Mouse (Mus musculus) inflammation-experienced regulatory T-cells, adult 6 months (primary cell): Measurements from ENCODE around the gene Larp4b. TPM values are rescaled to one million over a fixed set of nuclear protein-coding genes. Genes with fewer than 3 reads are reported as not detected.

Experiments used
- ATAC-seq: one replicate; pipeline ENCODE4 v1.8.0; 2017
- polyA plus RNA-seq, 3 experiments: library from polyadenylated mRNA; unstranded; fragments of 100-300 nt; shearing (Covaris generic); gene quantifications; one replicate each; pipeline ENCODE4 v1.2.1; 2017

The Larp4b gene
- polyA plus RNA-seq, 3 experiments from 2014 or later: 33.8 to 37.2 (median 35.0) TPM

DNA sequence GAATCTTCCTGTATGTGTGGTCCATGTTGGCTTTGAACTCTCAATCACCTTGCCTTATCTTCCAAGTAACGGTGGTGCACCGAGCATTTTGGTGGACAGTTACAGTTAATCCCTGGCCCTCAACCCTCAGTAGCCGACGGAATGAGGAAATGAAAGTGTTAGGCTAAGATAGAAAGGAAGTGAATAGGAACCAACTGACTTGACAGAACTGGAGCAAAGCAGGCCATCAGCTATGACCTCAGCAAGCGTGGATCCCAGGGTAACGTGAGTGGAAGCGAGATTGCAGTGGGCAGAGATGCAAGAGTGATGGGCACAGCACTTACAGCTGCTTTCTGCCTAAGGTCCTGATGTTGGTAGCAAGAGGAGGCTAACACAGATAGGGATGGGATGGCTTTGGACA, 31.5 kb downstream of the Larp4b start:
- no peak for ATAC-seq

DNA sequence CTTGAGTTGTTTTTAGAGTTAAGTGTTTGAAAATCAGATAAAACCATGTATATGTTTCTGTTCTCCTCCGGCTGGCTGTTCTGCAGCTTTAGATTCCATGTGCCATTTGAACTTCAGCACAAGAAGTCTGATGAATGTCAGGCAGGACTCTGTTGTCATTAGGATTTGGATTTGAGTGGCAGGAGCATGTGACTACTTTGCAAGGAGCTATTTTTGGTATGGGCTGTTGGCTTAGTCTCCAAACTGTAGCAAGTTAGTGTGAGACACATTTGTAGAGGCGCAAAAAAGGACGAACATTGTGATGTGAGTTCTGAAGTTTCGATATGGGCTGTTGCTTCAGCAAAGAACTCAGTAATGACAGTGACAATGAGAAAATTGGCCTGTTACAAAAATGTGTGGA, 34.0 kb downstream of the Larp4b start:
- no peak for ATAC-seq

DNA sequence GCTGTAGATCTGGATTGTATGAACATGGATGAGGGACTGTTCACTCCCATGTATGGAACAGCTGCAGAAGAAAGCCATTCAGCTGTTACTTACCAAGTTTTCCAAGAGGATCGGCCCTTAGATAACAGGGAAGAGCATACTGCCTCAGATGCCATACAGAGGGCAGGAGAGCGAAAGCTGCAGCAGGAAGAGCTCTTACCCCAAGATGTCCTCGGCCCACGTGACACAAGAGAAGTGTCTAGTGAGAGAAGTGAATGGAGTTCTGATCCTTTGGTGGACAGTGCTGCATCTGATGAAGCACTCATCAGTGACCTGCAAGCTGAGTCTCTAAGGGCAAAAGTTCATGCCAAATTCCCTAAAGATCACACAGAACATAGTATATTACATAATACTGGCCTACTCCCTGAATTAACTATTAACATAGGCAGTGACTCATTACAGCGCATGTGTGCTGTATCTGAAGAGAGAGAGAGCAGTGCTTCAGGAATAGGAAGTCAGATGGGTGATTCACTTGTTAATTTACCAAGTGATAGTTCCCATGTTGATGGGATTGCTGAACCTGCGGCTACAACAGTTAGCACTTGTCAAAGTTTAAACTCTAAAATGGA, 35.1 kb downstream of the Larp4b start:
- ATAC-seq: no peak

DNA sequence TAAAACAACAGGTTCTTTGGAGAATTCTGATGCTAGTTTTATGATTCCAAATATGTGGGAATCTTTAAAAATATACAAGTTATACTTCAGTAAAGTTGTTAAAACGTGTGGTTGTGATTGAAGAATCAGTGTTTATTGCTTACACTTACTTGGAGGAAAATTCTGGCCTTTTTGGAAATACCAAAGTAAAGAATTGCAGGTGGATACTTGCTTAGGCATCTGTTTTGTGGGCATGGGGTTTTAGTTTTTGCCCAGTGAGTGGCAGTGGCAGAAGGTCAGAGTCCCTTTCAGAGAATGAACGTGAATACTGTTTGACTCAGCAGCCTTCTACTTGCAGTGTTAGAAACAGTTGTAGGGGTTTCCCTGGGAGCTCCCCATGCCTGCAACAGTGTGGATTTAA, 40.7 kb downstream of the Larp4b start:
- ATAC-seq: no peak

DNA sequence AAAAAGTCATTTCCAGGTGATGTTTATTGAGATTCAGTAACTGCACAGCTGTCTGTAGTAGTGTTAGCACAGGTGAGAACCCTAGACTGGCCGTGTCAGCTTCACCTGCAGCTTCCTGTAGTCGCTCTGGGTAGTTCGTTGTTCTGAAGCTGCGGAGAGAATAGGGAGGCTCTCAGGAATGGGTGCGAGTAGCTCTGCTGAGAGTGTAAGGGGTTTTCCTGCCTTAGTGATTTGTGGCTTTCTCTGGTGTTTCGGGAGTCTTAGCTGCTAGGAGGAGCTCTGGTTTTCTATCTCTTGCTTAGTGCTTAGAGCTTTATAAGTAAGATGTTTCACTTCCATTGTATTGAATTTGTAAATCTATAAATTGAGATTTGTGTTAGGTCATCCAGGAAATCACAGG, 42.4 kb downstream of the Larp4b start:
- no peak for ATAC-seq

DNA sequence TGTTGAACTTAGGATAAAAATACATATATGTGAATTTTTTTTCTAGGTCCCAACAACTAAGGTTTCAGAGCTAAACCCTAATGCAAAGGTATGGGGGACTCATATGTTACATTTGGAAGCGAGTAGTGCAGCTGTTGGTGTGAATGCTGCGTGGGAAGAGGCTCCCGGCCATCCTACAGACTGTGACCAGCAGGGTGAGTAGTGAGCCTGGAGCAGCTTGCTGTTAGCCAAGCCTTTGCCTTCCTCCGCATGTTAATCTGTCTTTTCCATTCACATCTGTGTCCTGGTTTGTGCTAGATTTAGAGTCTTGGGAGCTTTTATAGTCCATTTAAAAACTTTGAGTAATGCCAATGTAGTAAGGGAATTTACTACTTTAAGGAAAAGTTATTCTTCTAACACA, 43.1 kb downstream of the Larp4b start:
- ATAC-seq: no peak

DNA sequence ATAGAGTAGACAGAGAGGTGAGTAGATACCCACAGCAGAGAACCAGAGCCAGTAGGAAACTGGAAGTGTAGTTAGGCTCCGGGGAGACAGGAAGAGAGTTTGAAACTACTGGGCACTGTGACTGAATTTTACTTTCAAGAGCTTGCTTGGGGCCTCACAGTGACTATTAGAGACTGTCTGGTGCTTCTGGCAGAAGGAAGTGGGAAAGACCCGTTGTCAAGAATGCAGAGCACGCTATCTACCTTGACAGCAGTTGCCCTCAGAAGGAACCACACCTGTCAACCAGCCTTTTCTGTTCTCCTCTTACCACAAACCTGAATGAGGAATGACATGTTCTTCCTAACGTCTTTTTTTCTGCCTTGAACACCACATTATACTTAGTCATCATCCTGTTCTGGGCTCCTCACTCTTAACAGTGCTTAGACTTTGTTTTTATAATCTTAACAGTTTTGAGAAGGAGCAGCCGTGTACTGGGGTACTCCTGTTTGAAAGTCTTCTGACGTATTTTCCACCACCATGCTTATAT, 45.8 kb downstream of the Larp4b start:
- ATAC-seq: no peak

DNA sequence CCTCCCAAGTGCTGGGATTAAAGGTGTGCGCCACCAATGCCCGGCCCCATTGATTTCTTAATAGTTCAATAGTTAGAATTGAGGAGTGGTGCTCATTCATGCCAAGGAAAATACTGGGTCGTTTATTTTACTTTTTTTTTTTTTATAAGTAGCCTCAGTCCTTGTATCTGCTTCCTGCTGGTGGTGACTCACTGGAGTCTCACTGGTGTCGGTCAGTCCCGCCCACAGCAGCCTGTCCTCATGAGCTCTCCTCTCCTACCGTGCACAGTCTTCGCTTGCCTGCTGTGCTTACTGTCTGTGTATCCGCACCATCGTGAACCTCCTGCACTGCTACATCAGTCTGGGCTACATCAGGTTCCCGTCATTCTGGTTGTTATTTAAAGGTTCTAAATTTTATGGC, 46.5 kb downstream of the Larp4b start:
- ATAC-seq: no peak

DNA sequence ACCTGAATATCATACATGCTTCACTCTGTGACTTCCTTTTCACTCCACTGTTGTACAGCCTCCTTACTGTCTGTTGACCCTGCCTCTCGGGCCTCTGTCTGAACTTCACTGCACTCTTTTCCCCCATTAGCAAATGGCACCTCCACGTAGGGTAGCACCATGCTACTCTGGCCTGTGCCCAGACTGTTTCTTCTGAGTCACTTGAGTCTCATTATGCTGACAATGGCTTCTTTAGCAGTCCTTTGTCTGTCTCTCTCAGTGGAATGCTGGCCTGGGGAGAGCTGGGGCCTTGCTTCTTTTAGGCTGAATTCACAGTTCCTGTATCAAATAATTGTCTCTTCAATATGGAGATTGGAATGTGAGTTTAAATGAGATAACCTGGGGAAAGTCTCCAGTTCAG, 48.7 kb downstream of the Larp4b start:
- no peak for ATAC-seq

DNA sequence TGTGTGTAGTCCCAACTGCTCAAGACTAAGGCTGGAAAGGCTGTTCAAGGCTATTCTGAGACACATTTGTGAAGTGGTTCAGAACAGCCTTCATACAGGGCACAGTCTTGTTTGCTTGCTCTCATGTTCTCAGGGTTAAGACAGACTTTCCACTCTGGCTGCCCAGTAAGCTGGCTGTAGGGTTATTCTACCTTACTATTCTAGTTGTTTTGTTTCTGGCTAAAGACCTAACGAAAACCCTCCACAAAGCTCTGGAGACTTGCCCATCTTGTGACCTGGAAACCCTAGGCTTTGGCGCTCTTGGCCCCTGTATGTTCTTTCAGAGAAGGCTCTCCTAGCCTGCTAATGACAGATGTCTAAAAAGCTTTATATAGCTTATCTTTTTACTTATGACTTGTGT, 55.1 kb downstream of the Larp4b start:
- ATAC-seq: no peak

DNA sequence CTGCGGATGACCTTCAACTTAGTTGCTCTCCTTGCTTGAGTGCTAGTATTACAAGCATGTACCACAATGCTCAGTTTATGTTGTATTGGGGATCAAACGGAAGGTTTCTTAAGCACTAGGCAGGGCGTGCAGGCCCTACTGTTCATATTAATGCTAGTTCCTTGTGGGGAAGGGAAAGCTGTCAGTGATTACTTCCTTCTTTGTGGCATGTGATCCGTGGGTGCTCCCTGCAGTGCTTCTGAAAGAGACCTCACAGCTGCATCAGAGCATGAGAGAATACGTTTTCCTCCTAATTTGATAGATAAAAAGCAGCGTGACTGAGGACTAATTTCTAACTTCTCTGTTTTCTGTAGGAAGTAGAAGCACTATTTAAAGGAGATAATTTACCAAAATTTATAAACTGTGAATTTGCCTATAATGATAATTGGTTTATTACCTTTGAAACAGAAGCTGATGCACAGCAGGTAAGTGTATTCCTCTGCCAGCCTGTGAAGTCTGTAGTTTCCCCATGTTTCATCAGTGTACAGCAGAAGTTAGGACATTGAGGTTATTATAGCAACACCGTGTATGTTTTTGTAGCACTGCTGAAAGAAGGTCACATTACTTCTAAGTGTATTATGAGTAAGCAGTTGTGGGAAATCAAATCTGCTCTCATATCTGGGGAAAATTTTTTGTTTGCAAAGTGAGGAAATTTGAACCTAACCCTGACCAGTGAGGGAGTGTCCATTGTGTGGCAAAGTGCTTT, 56.0 kb downstream of the Larp4b start:
- no peak for ATAC-seq

DNA sequence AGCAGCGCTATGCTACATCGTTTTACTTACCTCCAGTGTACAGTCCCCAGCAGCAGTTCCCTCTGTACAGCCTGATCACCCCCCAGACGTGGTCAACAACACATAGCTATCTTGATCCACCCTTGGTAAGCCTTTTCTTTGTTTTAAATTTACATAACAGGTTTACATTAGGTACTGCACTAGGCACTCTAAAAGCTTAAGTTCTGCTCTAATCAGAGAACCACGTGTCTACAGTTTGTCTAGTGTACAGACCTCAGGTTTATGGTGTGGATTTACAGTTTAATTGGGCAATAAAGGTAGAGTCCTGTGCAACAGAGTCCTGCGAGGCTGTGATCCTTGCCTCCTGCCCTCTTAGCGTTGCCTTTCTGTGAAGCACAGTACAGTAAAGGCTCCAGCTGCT, 57.4 kb downstream of the Larp4b start:
- ATAC-seq: no peak

DNA sequence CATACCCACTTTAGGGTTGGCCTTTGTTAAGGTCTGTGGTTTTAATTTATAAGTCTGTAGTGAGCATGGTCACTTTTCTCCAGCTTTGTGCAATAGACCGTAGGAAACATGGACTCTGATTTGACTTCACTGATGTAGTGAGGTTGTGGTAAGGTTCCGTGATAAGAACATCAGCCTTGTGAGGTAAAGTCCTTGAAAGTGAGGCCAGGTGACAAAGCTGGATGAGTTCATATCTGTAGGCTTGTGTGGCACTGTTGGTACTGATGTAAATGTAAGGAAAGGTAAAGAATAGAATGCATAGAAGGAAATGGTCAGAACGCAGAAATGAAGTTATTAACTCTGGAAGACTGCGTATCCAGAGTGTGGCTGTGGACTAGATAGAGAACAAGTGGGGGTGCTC, 57.9 kb downstream of the Larp4b start:
- ATAC-seq: no peak

DNA sequence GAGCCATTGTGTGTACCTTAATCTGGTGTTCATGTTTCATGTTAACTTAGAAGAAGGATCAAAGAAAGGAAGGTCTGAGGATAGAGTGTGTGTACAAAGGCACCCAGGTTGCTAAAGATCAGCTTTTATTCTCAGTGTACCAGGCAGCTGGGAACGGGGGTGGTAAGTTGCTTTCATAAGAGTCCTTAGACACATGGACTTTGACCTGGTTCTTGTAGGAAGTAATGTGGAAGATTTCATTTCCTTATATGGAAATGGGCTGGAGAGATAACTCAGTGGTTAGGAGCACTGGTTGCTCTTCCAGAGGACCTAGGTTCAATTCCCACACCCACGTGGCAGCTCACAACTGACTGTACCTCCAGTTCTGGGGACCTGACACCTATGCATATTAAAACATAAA, 58.6 kb downstream of the Larp4b start:
- no peak for ATAC-seq

DNA sequence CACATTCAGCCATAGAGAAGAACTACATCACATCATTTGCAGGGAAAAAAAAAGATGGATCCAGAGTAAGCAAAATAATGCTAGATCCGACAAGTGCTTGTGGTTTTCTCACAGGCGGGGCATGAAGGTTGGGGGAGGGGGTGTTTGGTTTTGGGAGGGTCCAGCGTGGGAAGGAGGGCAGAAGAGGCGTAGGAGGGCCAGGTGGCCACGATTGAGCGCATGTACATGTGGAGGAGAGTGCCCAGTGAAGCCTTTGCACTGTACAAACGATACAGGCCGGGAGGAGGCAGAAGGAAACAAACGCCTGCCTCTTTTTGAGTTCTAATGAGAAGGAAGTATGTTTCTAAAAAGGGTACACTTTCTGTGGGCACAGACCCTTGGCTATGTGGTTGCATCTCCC, 60.1 kb downstream of the Larp4b start:
- no peak for ATAC-seq

DNA sequence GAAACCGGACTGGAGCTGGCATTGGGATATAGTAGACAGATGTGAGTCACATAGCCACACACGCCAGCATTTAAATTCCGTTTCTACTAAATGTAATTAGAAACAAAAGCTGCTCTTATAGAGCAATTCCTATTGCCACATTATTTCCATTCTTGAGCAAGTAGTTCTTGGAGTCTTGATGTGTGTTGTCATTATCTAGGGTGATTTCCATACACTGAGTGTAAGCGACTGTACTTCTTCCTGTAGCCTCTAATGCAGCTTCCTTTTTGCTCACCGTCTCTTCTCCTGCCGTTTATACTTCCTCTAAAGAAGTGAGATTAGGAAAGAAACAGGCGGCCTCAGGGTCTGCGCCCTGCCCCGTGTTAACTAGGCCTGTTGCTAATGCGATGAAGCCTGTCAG, 65.6 kb downstream of the Larp4b start:
- no peak for ATAC-seq

DNA sequence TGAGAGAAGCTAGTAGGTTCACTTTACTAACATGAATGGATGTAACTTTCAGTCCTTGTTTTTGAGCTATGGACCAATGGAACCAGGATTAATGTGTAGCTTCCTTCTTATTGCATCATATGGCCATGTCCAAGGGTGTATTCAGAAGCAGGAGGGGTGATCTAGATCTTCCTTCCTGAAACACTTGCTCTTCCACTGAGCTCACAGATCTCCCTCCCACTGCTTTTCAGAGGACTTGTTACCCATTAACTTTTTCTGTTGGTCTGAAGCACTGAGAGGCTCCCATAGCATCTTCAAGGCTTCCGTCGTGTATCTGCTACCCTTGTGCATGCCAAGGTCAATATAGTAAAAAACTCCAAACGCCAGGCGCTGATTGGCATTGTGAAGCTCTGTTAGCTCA, 69.2 kb downstream of the Larp4b start:
- no peak for ATAC-seq

DNA sequence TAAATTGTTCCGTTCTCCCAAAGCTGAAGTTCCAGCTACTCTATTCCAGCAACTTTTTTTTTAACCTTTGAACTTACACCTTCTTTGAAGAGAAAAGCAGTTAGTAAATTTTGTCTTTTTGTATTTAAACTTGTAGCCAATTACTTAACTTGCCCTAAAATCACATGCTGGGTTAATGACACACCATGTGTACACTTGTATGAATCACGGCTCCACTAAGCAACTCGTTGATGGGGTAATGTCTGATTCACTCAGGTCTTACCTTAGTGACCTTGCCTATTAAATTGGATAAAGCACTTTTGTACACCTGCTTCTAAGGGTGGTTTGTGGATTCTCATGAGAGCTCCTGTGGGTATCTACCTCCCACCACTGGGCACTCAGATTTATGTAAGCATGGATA, 74.2 kb downstream of the Larp4b start:
- no peak for ATAC-seq

DNA sequence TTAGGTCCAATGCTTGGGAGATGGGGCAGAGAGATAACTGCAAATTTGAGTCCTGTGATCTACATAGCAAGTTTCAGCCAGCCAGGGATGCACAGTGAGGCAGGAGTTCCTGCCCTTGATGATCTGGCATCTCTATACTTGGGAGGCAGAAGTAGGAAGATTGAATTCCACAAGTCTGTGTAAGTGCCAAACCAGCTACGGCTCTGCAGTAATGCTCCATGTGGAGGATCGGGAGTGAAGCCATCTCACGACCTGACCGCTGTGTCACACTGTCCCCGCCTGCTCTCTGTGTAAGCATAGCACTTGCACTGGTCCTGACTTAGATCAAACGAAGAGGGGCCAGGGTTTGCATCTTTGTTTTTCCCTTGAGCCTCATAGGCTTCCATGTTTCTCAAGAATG, 75.9 kb downstream of the Larp4b start:
- no peak for ATAC-seq

DNA sequence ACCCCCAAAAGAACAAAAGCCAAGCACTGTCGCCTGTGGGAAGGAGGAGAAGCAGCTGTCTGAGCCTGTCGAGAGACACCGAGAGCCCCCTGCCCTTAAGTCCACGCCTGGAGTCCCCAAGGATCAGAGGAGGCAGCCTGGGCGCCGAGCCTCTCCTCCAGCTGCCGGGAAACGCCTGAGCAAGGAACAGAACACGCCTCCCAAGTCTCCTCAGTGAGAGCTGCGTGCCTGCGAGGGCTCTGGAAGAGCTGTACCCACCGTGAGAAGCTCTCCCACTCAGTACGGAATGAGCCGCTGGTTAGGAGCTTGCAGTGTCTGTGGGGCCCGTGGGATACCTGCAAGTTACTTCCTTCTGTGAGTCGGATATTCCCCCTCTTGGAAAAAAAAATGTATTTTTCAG, 77.0 kb downstream of the Larp4b start:
- no peak for ATAC-seq

DNA sequence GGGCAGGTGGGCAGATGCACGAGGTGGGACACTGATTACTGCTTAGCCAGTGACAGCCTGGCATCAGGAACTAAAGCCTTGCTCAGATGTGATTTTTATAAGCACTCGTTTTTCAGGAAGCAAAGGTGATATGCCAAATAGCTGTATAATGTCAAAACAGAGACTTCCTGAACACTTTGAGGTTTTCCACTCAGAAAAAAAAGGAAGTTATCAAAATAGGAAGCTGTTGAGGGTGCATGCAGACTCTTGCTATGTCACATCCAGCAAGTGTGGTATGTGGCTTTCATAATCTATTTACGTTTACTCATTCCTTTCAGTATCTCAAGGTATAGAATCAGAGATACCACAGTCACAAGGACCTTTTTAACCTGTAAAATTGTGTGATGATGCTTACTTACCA, 79.7 kb downstream of the Larp4b start:
- no peak for ATAC-seq

DNA sequence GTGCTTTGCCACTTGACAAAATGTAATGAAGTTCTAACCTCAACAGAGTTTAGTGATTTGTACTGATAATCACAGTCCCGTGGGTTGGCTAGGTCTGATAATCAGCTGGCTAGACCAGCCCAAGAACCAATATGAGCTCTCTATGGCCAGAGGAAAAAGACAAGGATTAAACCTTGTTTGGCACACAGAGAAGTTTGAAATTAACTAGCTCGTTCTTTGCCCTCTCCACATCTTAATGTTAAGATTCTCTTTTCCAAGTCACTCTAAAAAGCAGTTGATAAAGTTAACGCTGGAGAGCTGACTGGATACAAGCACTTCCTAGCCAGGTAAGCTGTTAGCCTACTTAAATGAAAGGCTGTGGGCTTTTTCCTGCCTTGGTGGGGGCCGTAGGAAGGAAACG, 81.5 kb downstream of the Larp4b start:
- ATAC-seq: no peak

DNA sequence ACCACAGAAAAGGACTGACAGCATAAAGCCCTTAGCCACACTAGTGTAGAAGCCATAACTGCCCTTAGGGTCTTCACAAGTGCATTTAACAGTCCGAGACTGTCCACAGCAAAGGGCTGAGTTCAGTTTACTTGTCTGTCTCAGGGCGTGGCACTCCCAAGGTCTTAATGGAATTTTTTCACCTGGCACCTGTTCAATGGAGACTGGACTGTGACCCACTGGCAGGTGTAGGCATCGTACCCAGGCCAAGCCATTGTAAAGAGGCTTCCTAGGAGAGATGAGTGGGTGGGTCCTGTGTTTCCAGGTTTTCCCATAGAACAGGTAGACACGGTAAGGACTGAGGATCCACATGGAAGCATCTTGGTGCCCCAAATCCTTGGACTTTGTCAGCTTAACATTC, 84.6 kb downstream of the Larp4b start:
- ATAC-seq: no peak

DNA sequence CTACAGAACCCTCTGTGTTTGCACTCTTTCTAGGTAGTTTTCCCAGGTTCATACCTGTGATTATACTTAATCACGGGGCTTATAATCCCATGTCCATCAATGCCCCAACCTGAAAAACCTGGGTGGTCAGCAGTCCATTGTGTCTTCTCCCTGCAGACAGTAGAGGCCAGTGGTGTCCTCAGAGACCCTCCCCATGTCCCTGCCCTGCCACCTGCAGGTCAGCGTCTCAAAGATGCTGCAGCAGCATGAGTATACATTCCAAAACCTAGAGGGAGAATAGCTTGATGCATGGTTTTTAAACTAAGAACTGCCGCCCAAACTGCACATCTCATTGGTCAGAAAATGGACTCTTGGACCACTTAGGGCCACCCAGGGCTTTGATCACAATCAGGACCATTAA, 85.0 kb downstream of the Larp4b start:
- no peak for ATAC-seq

DNA sequence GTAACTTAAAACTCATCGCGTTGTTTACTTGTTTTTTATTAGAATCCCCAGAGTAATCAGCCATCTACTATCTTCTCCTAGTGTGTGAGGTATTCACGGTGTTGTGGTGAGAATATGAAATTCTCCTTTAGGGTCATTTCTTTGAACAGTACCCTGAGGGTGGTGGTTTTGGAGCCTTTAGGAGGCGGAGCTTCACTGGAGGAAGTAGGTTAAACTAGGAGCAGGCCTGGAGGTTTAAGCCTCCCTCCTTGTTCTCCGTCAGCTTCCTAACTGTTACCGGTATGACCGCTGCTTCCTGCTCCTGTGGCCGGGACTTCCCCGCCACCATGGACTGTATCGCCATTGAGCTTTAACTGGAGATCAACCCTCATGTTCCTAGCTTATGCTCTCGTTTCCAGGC, 86.5 kb downstream of the Larp4b start:
- peak; percentile 81 for ATAC-seq
